Mouse (Mus musculus) liver, embryonic 13.5 days (tissue): ENCODE measurements at regions not wholly inside any gene's neighbourhood (a gene's known extent, or its start where the extent isn't known, plus 50 kb on each side); places are given as distances from the start of the nearest gene placed in this dataset.

Experiments used
- ATAC-seq: fragments of 200-750 bp; cut with Nextera tagmentation; 2 replicates; pipeline ENCODE4 v1.8.0; 2017; ENCODE audit warnings: low read depth, mild to moderate bottlenecking, moderate number of reproducible peaks, moderate library complexity
- DNase-seq: peaks from one replicate; pipeline ENCODE4 v3.0.0; 2022
- H3K27ac ChIP-seq: fragments of 300-500 bp; sonication (generic); 2 replicates; pipeline ENCODE4 v1.5.1; 2015; ENCODE audit warnings: moderate library complexity, mild to moderate bottlenecking, inconsistent platforms
- H3K27me3 ChIP-seq: fragments of 300-500 bp; sonication (generic); 2 replicates; pipeline ENCODE4 v1.6.1; 2015; ENCODE audit warnings: mild to moderate bottlenecking, inconsistent platforms
- H3K36me3 ChIP-seq: fragments of 300-500 bp; sonication (generic); 2 replicates; pipeline ENCODE4 v1.6.1; 2015; ENCODE audit warnings: mild to moderate bottlenecking, inconsistent platforms
- H3K4me1 ChIP-seq: fragments of 300-500 bp; sonication (generic); replicated peaks from 2 replicates; pipeline ENCODE4 v1.6.1; 2015; ENCODE audit warnings: inconsistent platforms
- H3K4me2 ChIP-seq: fragments of 300-500 bp; sonication (generic); 2 replicates; pipeline ENCODE4 v1.6.1; 2015; ENCODE audit warnings: inconsistent platforms, mild to moderate bottlenecking, moderate library complexity
- H3K4me3 ChIP-seq: fragments of 300-500 bp; sonication (generic); replicated peaks from 2 replicates; pipeline ENCODE4 v1.5.1; 2015; ENCODE audit warnings: mild to moderate bottlenecking, inconsistent platforms
- H3K9ac ChIP-seq: fragments of 300-500 bp; sonication (generic); 2 replicates; pipeline ENCODE4 v1.6.1; 2015; ENCODE audit warnings: mild to moderate bottlenecking, inconsistent platforms
- H3K9me3 ChIP-seq: fragments of 300-500 bp; sonication (generic); replicated peaks from 2 replicates; pipeline ENCODE4 v1.6.1; 2016; ENCODE audit warnings: inconsistent platforms
- WGBS: fragments of 180-500 bp; shearing (Covaris S2); methylation state at CpG from one replicate; pipeline ENCODE4 v1.1.7; 2015; ENCODE audit not compliant: insufficient replicate concordance; 5-methylcytosine and 5-hydroxymethylcytosine counted together

DNA sequence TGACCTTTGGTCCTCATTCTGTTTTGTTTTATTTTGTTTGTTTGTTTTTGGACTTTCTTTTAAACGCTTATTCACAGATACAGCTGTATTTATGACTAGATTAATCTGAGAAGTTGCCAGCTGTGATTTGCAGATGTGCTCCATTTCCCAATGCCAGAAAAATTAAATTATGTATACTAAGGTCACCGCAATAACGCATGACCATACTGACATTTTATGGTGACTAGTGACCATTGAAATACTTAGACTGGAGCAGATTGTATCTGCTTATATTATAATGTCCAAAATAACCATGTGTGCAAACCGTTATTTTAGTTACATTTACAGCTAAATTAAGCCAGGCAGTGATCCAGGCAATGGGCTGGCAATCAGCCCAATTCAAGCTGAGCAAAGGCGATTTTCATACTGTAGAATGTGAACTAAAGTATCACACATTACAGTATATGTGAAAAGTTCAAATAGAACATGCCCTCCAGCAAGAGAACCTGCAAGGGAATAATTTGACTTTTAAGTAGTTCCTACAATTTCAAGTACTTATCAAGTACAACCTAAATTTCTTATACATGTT lies 1401.0 kb upstream of the Gm7489 start:
- Histone ChIP-seq H3K4me2 (no peak overlapping the region), H3K4me3 (no peak overlapping the region), H3K9ac (no peak overlapping the region), H3K27ac (no peak overlapping the region), H3K36me3 (no peaks in the 10 kb centered on the region), H3K4me1 (no peaks in the 10 kb centered on the region), H3K9me3 (no peaks in the 10 kb centered on the region), H3K27me3 (no peaks in the 10 kb centered on the region)
- DNase-seq = no peak
- ATAC-seq = no peak
- 68% methylated on average over 5 of the region's 5 CpGs for WGBS

DNA sequence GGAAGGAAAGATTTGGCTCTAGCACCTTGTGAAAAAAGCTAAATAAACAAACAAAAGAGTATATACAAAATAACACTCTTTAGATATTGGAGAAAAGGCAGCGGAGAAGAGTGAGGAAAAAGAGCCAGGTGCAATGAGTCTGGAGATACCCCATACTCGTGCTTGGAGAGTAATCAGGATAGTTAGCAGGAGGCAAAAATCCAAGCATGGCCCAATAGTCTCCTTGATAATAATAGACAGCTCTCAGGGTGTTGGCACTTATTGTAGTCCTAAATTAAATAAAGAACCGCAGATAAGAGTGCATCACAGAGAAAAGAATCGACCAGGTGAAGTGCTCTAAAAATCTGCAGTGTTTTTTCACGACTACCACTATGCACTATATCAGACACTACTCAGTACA lies 1400.4 kb upstream of the Gm7489 start:
- Histone ChIP-seq H3K9me3 (no peaks in the 10 kb centered on the region), H3K27me3 (no peaks in the 10 kb centered on the region), H3K9ac (no peak overlapping the region), H3K27ac (no peak overlapping the region), H3K36me3 (no peaks in the 10 kb centered on the region), H3K4me3 (no peak overlapping the region), H3K4me1 (no peaks in the 10 kb centered on the region), H3K4me2 (no peak overlapping the region)
- ATAC-seq (no peak), DNase-seq (no peak)
- 58% methylated on average over 5 of the region's 5 CpGs for WGBS

DNA sequence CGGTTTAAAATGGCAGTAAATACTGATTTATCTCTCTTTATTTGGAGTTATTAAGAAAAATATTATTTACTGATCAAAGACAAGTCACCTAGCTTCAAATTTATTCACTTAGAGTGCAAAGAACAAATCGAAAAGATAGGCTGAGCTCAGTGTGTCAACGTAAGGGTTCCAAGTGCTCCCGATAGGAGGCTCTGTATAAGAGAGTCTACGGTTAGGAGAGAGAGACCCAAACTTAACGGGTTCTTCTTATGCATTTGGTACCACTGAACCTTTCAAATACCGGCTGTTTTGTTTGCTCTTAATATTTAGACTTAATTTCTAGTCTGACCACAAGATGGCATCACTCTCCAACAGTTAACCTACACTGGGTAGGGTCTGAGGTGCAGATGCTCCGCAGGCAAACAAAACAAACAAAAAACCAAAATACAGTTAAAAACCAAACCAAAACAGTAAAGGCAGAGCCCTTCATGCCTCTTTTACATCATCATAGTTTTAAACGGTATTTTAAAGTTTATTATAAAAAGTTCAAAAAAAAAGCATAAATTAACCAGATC lies 1379.4 kb upstream of the Gm7489 start:
- no peak overlapping the region for H3K9ac ChIP-seq
- no peaks in the 10 kb centered on the region for H3K4me1 ChIP-seq
- ATAC-seq (no peak), DNase-seq (no peak)
- no peaks in the 10 kb centered on the region for H3K27me3 ChIP-seq
- WGBS = 25% methylated on average over 9 of the region's 9 CpGs
- H3K9me3 ChIP-seq = no peaks in the 10 kb centered on the region
- no peak overlapping the region for H3K27ac ChIP-seq
- no peak overlapping the region for H3K4me3 ChIP-seq
- no peaks in the 10 kb centered on the region for H3K36me3 ChIP-seq
- no peak overlapping the region for H3K4me2 ChIP-seq

DNA sequence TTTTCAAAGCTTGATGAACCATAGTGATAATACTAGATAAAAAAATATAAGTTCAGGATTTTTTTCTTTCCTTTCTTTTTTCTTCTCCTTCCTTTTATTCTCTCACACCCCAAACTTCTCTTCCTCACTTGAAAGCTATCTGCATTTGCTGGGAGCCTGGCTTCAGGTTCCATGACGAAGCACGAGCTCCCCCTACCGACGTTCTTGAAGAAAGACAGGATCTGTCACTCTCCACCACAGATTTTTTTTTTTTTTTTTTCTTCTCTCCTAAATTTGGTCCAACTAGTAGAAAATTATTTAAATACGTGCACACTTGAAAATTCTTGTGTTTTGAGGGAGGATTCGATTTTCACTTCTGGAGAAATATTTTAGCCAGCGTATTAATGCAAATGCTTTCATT lies 1377.8 kb upstream of the Gm7489 start:
- ATAC-seq = no peak
- no peaks in the 10 kb centered on the region for H3K27me3 ChIP-seq
- no peak overlapping the region for H3K9ac ChIP-seq
- 4% methylated on average over 7 of the region's 7 CpGs for WGBS
- H3K4me3 ChIP-seq = no peak overlapping the region
- no peaks in the 10 kb centered on the region for H3K9me3 ChIP-seq
- H3K27ac ChIP-seq = no peak overlapping the region
- no peak overlapping the region for H3K4me2 ChIP-seq
- H3K4me1 ChIP-seq = no peaks in the 10 kb centered on the region
- DNase-seq = no peak
- no peaks in the 10 kb centered on the region for H3K36me3 ChIP-seq

DNA sequence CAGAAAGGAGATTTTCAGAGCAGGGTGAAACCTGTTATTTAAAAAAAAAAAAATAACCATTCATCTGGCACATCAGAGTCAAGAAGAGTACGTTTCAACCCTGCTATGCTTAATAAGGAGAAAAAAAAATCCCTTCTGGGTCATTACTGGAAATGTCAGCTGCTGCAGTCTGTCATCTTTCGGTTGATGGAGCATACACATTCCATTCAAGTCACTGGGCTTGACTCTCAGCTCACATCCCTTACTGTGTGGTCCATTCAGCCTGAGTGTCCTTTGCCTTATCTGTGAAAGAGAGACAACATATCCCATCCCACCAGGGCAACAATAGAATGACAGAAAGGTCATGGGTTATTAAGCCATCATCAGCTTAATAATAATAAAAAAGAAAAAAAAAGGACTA lies 1376.1 kb upstream of the Gm7489 start:
- DNase-seq (no peak), ATAC-seq (no peak)
- Histone ChIP-seq H3K27me3 (no peaks in the 10 kb centered on the region), H3K27ac (no peak overlapping the region), H3K4me3 (no peak overlapping the region), H3K4me1 (no peaks in the 10 kb centered on the region), H3K36me3 (no peaks in the 10 kb centered on the region), H3K9ac (no peak overlapping the region), H3K4me2 (no peak overlapping the region), H3K9me3 (no peaks in the 10 kb centered on the region)
- 42% methylated on average over 2 of the region's 2 CpGs for WGBS

DNA sequence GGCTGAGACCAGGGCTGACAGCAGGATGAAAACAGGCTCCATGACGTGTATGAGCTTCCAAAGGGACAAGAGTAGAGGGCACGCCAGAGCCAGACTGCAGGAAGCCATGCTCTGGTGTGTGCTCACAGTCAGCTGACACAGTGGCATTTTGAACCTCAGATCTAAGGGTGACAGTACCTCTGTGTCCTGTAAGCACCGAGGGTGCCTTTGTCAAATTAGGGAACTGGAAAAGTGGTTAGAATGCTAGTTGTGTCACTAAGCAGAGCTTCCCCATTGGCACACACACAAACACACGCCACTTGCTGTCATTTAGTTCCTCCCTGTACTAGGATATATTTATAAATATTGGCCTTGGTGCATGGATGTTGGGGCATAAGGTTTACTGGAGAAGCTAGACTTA lies 1374.6 kb upstream of the Gm7489 start:
- WGBS = 30% methylated on average over 4 of the region's 4 CpGs
- H3K9ac ChIP-seq = no peak overlapping the region
- no peaks in the 10 kb centered on the region for H3K4me1 ChIP-seq
- no peaks in the 10 kb centered on the region for H3K36me3 ChIP-seq
- no peak for ATAC-seq
- no peak overlapping the region for H3K4me2 ChIP-seq
- H3K27me3 ChIP-seq = no peaks in the 10 kb centered on the region
- no peaks in the 10 kb centered on the region for H3K9me3 ChIP-seq
- DNase-seq = no peak
- H3K4me3 ChIP-seq = no peak overlapping the region
- H3K27ac ChIP-seq = no peak overlapping the region

DNA sequence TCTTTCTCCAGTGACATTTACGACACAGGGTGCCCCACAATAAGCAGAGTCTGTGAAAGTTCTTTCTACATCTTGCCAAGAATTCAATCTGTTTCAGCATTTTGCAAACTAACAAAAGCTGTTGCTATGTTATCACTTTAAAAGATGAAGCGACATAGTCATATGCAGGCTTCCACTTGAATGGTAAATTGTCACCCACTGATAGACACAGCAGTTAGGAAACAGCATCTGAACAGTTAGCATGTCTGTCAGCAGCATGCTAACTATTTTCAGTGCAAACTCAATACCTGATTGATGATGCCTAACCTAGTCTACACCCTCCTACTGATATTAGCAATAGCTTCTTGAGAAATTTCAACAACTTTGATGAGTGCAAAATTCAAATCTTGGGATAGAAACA lies 1348.1 kb upstream of the Gm7489 start:
- Histone ChIP-seq H3K9ac (no peak overlapping the region), H3K27me3 (no peaks in the 10 kb centered on the region), H3K4me1 (no peaks in the 10 kb centered on the region), H3K4me2 (no peak overlapping the region), H3K36me3 (no peaks in the 10 kb centered on the region), H3K9me3 (no peaks in the 10 kb centered on the region), H3K27ac (no peak overlapping the region), H3K4me3 (no peak overlapping the region)
- DNase-seq (no peak), ATAC-seq (no peak)
- 48% methylated on average over 2 of the region's 2 CpGs for WGBS

DNA sequence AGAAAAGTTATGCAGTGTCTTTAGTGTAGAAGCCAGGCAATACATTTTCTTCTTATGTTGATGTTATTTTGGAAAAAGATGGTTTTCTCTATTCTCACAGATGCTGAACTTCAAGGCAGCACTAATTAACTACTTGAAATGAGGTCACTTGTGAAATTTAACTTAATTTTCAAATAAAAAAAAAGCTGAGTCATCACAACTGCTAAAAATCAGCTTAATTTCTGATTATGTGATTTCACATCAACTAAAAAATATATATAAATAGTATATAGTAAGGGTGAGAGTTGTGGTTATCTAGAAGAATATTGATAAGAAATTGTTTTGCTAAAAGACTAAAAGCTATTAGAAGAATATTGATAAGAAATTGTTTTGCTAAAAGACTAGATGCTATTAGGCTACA lies 1326.0 kb upstream of the Gm7489 start:
- H3K9me3 ChIP-seq = no peaks in the 10 kb centered on the region
- no peak for ATAC-seq

DNA sequence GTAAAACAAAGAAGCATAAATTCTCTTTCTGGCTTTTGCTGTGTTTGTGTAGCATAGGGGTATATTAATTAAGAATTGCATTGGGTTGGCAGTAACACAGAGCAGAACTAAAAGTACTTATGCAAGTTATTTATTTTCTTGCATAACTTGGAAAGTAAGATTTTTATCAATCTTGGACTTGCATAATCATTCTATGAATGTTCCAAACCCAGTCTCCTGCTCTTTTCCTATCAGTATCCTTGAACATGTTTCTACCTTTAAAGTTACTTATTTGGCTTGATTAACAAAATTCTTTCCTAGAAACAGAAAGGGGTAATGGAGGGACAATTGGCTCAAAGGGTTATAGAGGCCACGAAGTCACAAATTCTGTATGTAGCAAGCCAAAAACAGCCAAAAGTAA lies 1320.6 kb upstream of the Gm7489 start:
- no peaks in the 10 kb centered on the region for H3K9me3 ChIP-seq

More for the DNA sequence above, 1326.0 kb upstream of the Gm7489 start:
- Histone ChIP-seq H3K9ac (no peak overlapping the region), H3K27me3 (no peaks in the 10 kb centered on the region), H3K27ac (no peak overlapping the region), H3K4me3 (no peak overlapping the region), H3K36me3 (no peaks in the 10 kb centered on the region), H3K4me2 (no peak overlapping the region), H3K4me1 (no peaks in the 10 kb centered on the region)
- DNase-seq = no peak

DNA sequence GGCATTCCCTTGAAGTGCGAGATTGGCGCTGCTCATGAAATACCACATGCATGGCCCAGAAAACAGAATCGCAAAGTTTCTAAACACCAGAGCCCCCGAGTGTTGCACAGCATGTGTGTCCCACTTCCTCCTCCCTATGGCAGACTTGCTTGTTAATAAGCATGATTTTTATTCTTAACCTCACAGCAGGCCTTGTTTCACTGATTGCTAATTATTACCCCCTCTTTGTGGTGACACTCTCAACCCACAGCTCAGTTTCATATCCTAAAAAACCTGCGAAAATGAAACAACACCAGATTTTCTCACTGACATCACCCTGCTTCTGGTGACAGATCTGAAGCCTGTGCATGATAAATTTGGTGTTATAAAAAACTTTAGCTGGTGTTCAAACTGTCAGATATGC lies 1319.3 kb upstream of the Gm7489 start:
- H3K4me3 ChIP-seq = no peak overlapping the region
- ATAC-seq (no peak), DNase-seq (no peak)
- no peak overlapping the region for H3K4me2 ChIP-seq
- WGBS = 67% methylated on average over 5 of the region's 5 CpGs
- H3K9ac ChIP-seq = no peak overlapping the region
- H3K27ac ChIP-seq = no peak overlapping the region
- no peaks in the 10 kb centered on the region for H3K36me3 ChIP-seq
- H3K4me1 ChIP-seq = no peaks in the 10 kb centered on the region
- H3K9me3 ChIP-seq = no peaks in the 10 kb centered on the region
- no peaks in the 10 kb centered on the region for H3K27me3 ChIP-seq

More for the DNA sequence above, 1320.6 kb upstream of the Gm7489 start:
- ATAC-seq (no peak), DNase-seq (no peak)
- 68% methylated on average over 1 of the region's 1 CpGs for WGBS
- Histone ChIP-seq H3K36me3 (no peaks in the 10 kb centered on the region), H3K9ac (no peak overlapping the region), H3K27me3 (no peaks in the 10 kb centered on the region), H3K4me3 (no peak overlapping the region), H3K27ac (no peak overlapping the region), H3K4me2 (no peak overlapping the region), H3K4me1 (no peaks in the 10 kb centered on the region)

DNA sequence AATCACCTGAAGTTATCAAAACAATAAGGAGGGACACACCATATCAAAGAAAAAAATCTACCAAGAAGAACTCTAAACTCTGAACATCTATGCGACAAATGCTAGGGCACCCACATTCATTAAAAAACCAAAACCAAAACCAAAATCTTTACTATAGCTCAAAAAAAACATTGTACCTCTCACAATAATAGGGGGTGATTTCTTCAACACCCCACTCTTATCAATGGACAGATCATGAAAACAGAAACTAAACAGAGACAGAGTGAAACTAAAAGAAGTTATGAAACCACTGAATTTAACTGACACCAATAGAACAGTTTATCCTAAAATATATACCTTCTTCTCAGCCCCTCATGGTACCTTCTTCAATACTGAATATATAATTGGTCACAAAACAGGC lies 1314.5 kb upstream of the Gm7489 start:
- H3K9me3 ChIP-seq = no peaks in the 10 kb centered on the region
- H3K4me1 ChIP-seq = no peaks in the 10 kb centered on the region
- H3K27ac ChIP-seq = no peak overlapping the region
- no peak overlapping the region for H3K4me2 ChIP-seq
- no peak overlapping the region for H3K4me3 ChIP-seq
- 97% methylated on average over 1 of the region's 1 CpGs for WGBS
- H3K36me3 ChIP-seq = no peaks in the 10 kb centered on the region
- no peak for DNase-seq
- H3K27me3 ChIP-seq = no peaks in the 10 kb centered on the region
- no peak for ATAC-seq
- H3K9ac ChIP-seq = no peak overlapping the region

DNA sequence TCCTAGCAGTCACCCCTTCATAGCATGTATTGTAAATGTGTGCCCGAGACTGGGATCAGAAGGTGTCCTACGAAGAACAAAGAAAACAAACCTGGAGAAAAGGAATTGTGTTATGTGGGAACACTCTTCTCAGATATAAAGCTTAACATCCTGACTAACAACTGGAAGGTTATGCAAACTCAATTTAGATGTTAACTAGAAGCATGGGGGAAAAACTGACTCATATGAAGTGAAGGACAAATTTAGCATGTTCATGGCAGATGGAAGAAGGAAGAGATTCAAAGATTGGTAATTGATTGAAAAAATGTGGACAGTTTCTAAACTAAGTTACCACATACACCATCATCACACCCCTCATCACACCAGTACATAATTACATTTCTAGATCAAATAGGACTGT lies 1307.1 kb upstream of the Gm7489 start:
- Histone ChIP-seq H3K27me3 (no peaks in the 10 kb centered on the region), H3K27ac (no peak overlapping the region), H3K36me3 (no peaks in the 10 kb centered on the region), H3K9ac (no peak overlapping the region), H3K4me3 (no peak overlapping the region), H3K9me3 (no peaks in the 10 kb centered on the region), H3K4me1 (no peaks in the 10 kb centered on the region), H3K4me2 (no peak overlapping the region)
- ATAC-seq (no peak), DNase-seq (no peak)
- WGBS = 61% methylated on average over 2 of the region's 2 CpGs
